Mouse (Mus musculus): ENCODE results near the gene Raver1. TPM values are rescaled to one million over a fixed set of nuclear protein-coding genes. Genes with fewer than 3 reads are reported as not detected.

Gene Raver1
- polyA plus RNA-seq, 1 experiment from 2014 or later = 76.1 TPM

- Histone ChIP-seq H3K36me3 (ENCODE audit: control insufficient read depth, insufficient read depth, low read length) (no peaks in the 10 kb centered on the region), H3K9me3 (ENCODE audit: control insufficient read depth, low read length) (no peaks in the 10 kb centered on the region), H3K9ac (ENCODE audit: low read length) (no peak overlapping the region), H3K4me1 (ENCODE audit: control insufficient read depth, insufficient read depth, low read length) (peaks cover 28% of the 10 kb centered on the region), H3K27ac (ENCODE audit: low read depth, low read length) (no peak overlapping the region), H3K4me3 (ENCODE audit: low read depth, low read length) (peak overlapping the region; percentile 22; the same call in 1 of the 2 replicates), H3K27me3 (ENCODE audit: control insufficient read depth, insufficient read depth, low read length) (peaks cover 70% of the 10 kb centered on the region), H3K4me2 (peak overlapping the region; percentile 26)
- DNase-seq (ENCODE audit: low spot score, missing footprints) (no peak), ATAC-seq (ENCODE audit: low FRiP score) (no peak)
- WGBS = 25% methylated on average over 22 of the region's 22 CpGs
These were observed 61.7 kb downstream of the Raver1 start for GRCm38 (mm10) chr9:21030055-21030600.

- Histone ChIP-seq H3K9ac (ENCODE audit: low read length) (peak within 1 kb of the TSS; percentile 50), H3K27me3 (ENCODE audit: control insufficient read depth, insufficient read depth, low read length) (peaks cover 64% of the 10 kb centered on the region), H3K36me3 (ENCODE audit: control insufficient read depth, insufficient read depth, low read length) (no peaks in the 10 kb centered on the region), H3K4me2 (peak within 1 kb of the TSS; percentile 47), H3K4me3 (ENCODE audit: low read depth, low read length) (peak within 1 kb of the TSS; percentile 22), H3K27ac (ENCODE audit: low read depth, low read length) (no peak within 1 kb of the TSS; the same call in 1 of the 2 replicates), H3K4me1 (ENCODE audit: control insufficient read depth, insufficient read depth, low read length) (peaks cover 28% of the 10 kb centered on the region), H3K9me3 (ENCODE audit: control insufficient read depth, low read length) (no peaks in the 10 kb centered on the region)
- ATAC-seq (ENCODE audit: low FRiP score) (peak; percentile 7; the same call in 1 of the 2 replicates), DNase-seq (ENCODE audit: low spot score, missing footprints) (peak; percentile 96)
- 3% methylated on average over 37 of the region's 37 CpGs for WGBS
These were observed 62.3 kb downstream of the Raver1 start, which contains the start of gene Icam4 for GRCm38 (mm10) chr9:21029291-21030054. TSS of gene Icam4 (plus strand) at chr9:21029373.

- Histone ChIP-seq H3K4me2 (no peak overlapping the region), H3K9me3 (ENCODE audit: control insufficient read depth, low read length) (no peaks in the 10 kb centered on the region), H3K27ac (ENCODE audit: low read depth, low read length) (no peak overlapping the region), H3K4me1 (ENCODE audit: control insufficient read depth, insufficient read depth, low read length) (peaks cover 28% of the 10 kb centered on the region), H3K4me3 (ENCODE audit: low read depth, low read length) (no peak overlapping the region), H3K36me3 (ENCODE audit: control insufficient read depth, insufficient read depth, low read length) (no peaks in the 10 kb centered on the region), H3K9ac (ENCODE audit: low read length) (no peak overlapping the region), H3K27me3 (ENCODE audit: control insufficient read depth, insufficient read depth, low read length) (peaks cover 56% of the 10 kb centered on the region)
- 70% methylated on average over 6 of the region's 6 CpGs for WGBS
- ATAC-seq (ENCODE audit: low FRiP score) = no peak
- DNase-seq (ENCODE audit: low spot score, missing footprints) = no peak
These were observed 63.2 kb downstream of the Raver1 start for GRCm38 (mm10) chr9:21028560-21029110.

DNA sequence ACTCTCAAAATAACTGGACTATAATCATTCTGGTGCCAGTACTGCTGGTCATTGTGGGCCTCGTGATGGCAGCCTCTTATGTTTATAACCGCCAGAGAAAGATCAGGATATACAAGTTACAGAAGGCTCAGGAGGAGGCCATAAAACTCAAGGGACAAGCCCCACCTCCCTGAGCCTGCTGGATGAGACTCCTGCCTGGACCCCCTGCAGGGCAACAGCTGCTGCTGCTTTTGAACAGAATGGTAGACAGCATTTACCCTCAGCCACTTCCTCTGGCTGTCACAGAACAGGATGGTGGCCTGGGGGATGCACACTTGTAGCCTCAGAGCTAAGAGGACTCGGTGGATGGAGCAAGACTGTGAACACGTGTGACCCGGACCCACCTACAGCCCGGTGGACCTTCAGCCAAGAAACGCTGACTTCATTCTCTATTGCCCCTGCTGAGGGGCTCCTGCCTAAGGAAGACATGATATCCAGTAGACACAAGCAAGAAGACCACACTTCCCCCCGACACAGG is 64.0 kb downstream of the Raver1 start:
- Histone ChIP-seq H3K9ac (ENCODE audit: low read length) (no peak overlapping the region), H3K27me3 (ENCODE audit: control insufficient read depth, insufficient read depth, low read length) (peaks cover 48% of the 10 kb centered on the region), H3K36me3 (ENCODE audit: control insufficient read depth, insufficient read depth, low read length) (no peaks in the 10 kb centered on the region), H3K4me1 (ENCODE audit: control insufficient read depth, insufficient read depth, low read length) (peaks cover 21% of the 10 kb centered on the region), H3K4me3 (ENCODE audit: low read depth, low read length) (no peak overlapping the region), H3K27ac (ENCODE audit: low read depth, low read length) (no peak overlapping the region), H3K9me3 (ENCODE audit: control insufficient read depth, low read length) (no peaks in the 10 kb centered on the region), H3K4me2 (no peak overlapping the region)
- ATAC-seq (ENCODE audit: low FRiP score) = no peak
- 52% methylated on average over 8 of the region's 8 CpGs for WGBS
- peak; percentile 81 for DNase-seq (ENCODE audit: low spot score, missing footprints)

GRCm38 (mm10) chr9:21026849-21027248 is 65.0 kb downstream of the Raver1 start:
- Histone ChIP-seq H3K9me3 (ENCODE audit: control insufficient read depth, low read length) (no peaks in the 10 kb centered on the region), H3K4me1 (ENCODE audit: control insufficient read depth, insufficient read depth, low read length) (peaks cover 13% of the 10 kb centered on the region), H3K36me3 (ENCODE audit: control insufficient read depth, insufficient read depth, low read length) (no peaks in the 10 kb centered on the region), H3K4me2 (no peak overlapping the region), H3K9ac (ENCODE audit: low read length) (no peak overlapping the region), H3K27me3 (ENCODE audit: control insufficient read depth, insufficient read depth, low read length) (peaks cover 38% of the 10 kb centered on the region), H3K27ac (ENCODE audit: low read depth, low read length) (no peak overlapping the region), H3K4me3 (ENCODE audit: low read depth, low read length) (no peak overlapping the region)
- ATAC-seq (ENCODE audit: low FRiP score) = no peak
- peak; percentile 39 for DNase-seq (ENCODE audit: low spot score, missing footprints)
- 83% methylated on average over 12 of the region's 12 CpGs for WGBS

- WGBS = 75% methylated on average over 19 of the region's 19 CpGs
- Histone ChIP-seq H3K9ac (ENCODE audit: low read length) (no peak overlapping the region), H3K27me3 (ENCODE audit: control insufficient read depth, insufficient read depth, low read length) (peaks cover 24% of the 10 kb centered on the region), H3K4me1 (ENCODE audit: control insufficient read depth, insufficient read depth, low read length) (peaks cover 5% of the 10 kb centered on the region), H3K4me3 (ENCODE audit: low read depth, low read length) (no peak overlapping the region), H3K4me2 (no peak overlapping the region), H3K27ac (ENCODE audit: low read depth, low read length) (no peak overlapping the region), H3K9me3 (ENCODE audit: control insufficient read depth, low read length) (no peaks in the 10 kb centered on the region), H3K36me3 (ENCODE audit: control insufficient read depth, insufficient read depth, low read length) (no peaks in the 10 kb centered on the region)
- ATAC-seq (ENCODE audit: low FRiP score) = no peak
- DNase-seq (ENCODE audit: low spot score, missing footprints) = peak; percentile 35
These were observed 66.5 kb downstream of the Raver1 start for GRCm38 (mm10) chr9:21025258-21025810.

MicroRNAs within 50 kb of the gene (microRNA counts, 519-probe panel; counts per million panel counts)
- microRNA mmu-miR-1900 = not detected

Small RNA genes within 50 kb of the gene (microRNA-seq; reads per million reads assigned to microRNA genes)
- gene Mir1900 (not detected), gene Mir7082 (2.5 reads per million, percentile 9 among the genes with 10 or more reads in this experiment)

Other genes starting within 250 kb of the Raver1 start
- gene A230050P20Rik, start 223.4 kb downstream of the Raver1 start, polyA plus RNA-seq (2014; fragmentation: Nextera tagmentation; extraction: Ambion mirVana) = 0.45 and 0.66 TPM in 2 replicates
- 5.0 and 6.1 TPM in 2 replicates for gene Angptl6, start 212.3 kb downstream of the Raver1 start, polyA plus RNA-seq (2014; fragmentation: Nextera tagmentation; extraction: Ambion mirVana)
- gene Ppan, start 203.8 kb downstream of the Raver1 start, polyA plus RNA-seq (2014; fragmentation: Nextera tagmentation; extraction: Ambion mirVana) = 52.3 and 57.1 TPM in 2 replicates
- gene Eif3g, start 193.4 kb downstream of the Raver1 start, polyA plus RNA-seq (2014; fragmentation: Nextera tagmentation; extraction: Ambion mirVana) = 348 and 354 TPM in 2 replicates
- gene Dnmt1, start 132.1 kb downstream of the Raver1 start, polyA plus RNA-seq (2014; fragmentation: Nextera tagmentation; extraction: Ambion mirVana) = 67.4 and 73.3 TPM in 2 replicates
- gene S1pr2, start 115.2 kb downstream of the Raver1 start, polyA plus RNA-seq (2014; fragmentation: Nextera tagmentation; extraction: Ambion mirVana) = 18.1 and 20.1 TPM in 2 replicates
- gene Mrpl4, start 89.3 kb downstream of the Raver1 start, polyA plus RNA-seq (2014; fragmentation: Nextera tagmentation; extraction: Ambion mirVana) = 120 and 121 TPM in 2 replicates
- gene Icam1, start 76.0 kb downstream of the Raver1 start, polyA plus RNA-seq (2014; fragmentation: Nextera tagmentation; extraction: Ambion mirVana) = 3.9 and 4.0 TPM in 2 replicates
- gene Icam4, start 62.6 kb downstream of the Raver1 start, polyA plus RNA-seq (2014; fragmentation: Nextera tagmentation; extraction: Ambion mirVana) = 5.4 and 9.2 TPM in 2 replicates
- not detected in 2 replicates for gene Icam5, start 59.9 kb downstream of the Raver1 start, polyA plus RNA-seq (2014; fragmentation: Nextera tagmentation; extraction: Ambion mirVana)
- 0.86 and 2.1 TPM in 2 replicates for gene Zglp1, start 24.9 kb downstream of the Raver1 start, polyA plus RNA-seq (2014; fragmentation: Nextera tagmentation; extraction: Ambion mirVana)
- 0.75 and 1.3 TPM in 2 replicates for gene Gm49373, start 18.9 kb downstream of the Raver1 start, polyA plus RNA-seq (2014; fragmentation: Nextera tagmentation; extraction: Ambion mirVana)
- gene Fdx1l, start 18.4 kb downstream of the Raver1 start, polyA plus RNA-seq (2014; fragmentation: Nextera tagmentation; extraction: Ambion mirVana) = 46.3 and 50.4 TPM in 2 replicates
- gene Gm38431, start within 50 bp of the Raver1 start, polyA plus RNA-seq (2014; fragmentation: Nextera tagmentation; extraction: Ambion mirVana) = 2.0 and 2.1 TPM in 2 replicates
- 6.1 and 7.1 TPM in 2 replicates for gene Tyk2, start 39.2 kb upstream of the Raver1 start, polyA plus RNA-seq (2014; fragmentation: Nextera tagmentation; extraction: Ambion mirVana)
- gene Cdc37, start 58.0 kb upstream of the Raver1 start, polyA plus RNA-seq (2014; fragmentation: Nextera tagmentation; extraction: Ambion mirVana) = 297 and 318 TPM in 2 replicates
- 5.0 and 6.5 TPM in 2 replicates for gene Pde4a, start 73.7 kb upstream of the Raver1 start, polyA plus RNA-seq (2014; fragmentation: Nextera tagmentation; extraction: Ambion mirVana)
- 20.0 and 26.3 TPM in 2 replicates for gene Keap1, start 147.4 kb upstream of the Raver1 start, polyA plus RNA-seq (2014; fragmentation: Nextera tagmentation; extraction: Ambion mirVana)
- gene S1pr5, start 156.4 kb upstream of the Raver1 start, polyA plus RNA-seq (2014; fragmentation: Nextera tagmentation; extraction: Ambion mirVana) = 0.19 and 0.21 TPM in 2 replicates
- gene Atg4d, start 173.3 kb upstream of the Raver1 start, polyA plus RNA-seq (2014; fragmentation: Nextera tagmentation; extraction: Ambion mirVana) = 37.2 and 45.8 TPM in 2 replicates
- gene Kri1, start 196.0 kb upstream of the Raver1 start, polyA plus RNA-seq (2014; fragmentation: Nextera tagmentation; extraction: Ambion mirVana) = 13.2 and 16.3 TPM in 2 replicates
- gene Cdkn2d, start 199.4 kb upstream of the Raver1 start, polyA plus RNA-seq (2014; fragmentation: Nextera tagmentation; extraction: Ambion mirVana) = 70.6 and 71.9 TPM in 2 replicates
- gene Ap1m2, start 220.3 kb upstream of the Raver1 start, polyA plus RNA-seq (2014; fragmentation: Nextera tagmentation; extraction: Ambion mirVana) = 0.36 and 0.68 TPM in 2 replicates
- gene Slc44a2, start 228.7 kb upstream of the Raver1 start, polyA plus RNA-seq (2014; fragmentation: Nextera tagmentation; extraction: Ambion mirVana) = 53.9 and 58.6 TPM in 2 replicates

Measured in midbrain, embryonic 11.5 days (tissue).